Mouse (Mus musculus) G1E (cell line): ENCODE measurements around the gene B3gnt2.

Experiments
- CTCF ChIP-seq: IDR thresholded peaks from 2 replicates; pipeline ENCODE4 v1.5.1; 2012; ENCODE audit warnings: low read depth, low read length, inconsistent platforms, mixed read lengths
- GATA1 ChIP-seq: IDR thresholded peaks from 2 replicates; pipeline ENCODE4 v1.6.1; 2012; ENCODE audit warnings: borderline replicate concordance, low read length, inconsistent platforms, mixed read lengths

DNA sequence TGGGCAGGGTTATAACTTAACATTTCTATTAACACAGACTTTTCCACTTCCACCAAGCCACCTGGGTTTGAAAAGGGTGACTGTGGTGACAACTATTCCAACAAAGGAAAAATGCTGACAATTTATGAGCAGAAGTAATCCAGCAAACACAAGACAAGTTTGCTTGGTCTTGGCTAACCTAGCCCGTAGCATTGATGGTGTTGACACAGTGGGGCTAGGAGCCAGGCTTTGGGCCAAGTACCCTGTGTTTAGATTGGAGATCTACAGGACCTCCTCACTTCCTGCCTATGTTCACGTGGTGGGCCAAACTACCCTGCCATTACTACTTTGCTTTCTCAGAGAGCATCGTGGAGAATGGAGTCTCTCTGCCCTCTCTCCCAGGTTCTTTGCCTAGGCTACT is 119.3 kb downstream of the B3gnt2 start:
- TF ChIP-seq CTCF: no peak
- TF ChIP-seq GATA1: no peak
